Mouse (Mus musculus): ENCODE measurements around the gene Krcc1. TPM values are rescaled to one million over a fixed set of nuclear protein-coding genes. Genes with fewer than 3 reads are reported as not detected.
"Not testable (repeated sequence)": the region's sequence is repeated elsewhere in the genome, so short reads cannot be mapped to it uniquely, and the experiment has no call there.

Gene Krcc1
- polyA plus RNA-seq, 1 experiment: 20.7 TPM

DNA sequence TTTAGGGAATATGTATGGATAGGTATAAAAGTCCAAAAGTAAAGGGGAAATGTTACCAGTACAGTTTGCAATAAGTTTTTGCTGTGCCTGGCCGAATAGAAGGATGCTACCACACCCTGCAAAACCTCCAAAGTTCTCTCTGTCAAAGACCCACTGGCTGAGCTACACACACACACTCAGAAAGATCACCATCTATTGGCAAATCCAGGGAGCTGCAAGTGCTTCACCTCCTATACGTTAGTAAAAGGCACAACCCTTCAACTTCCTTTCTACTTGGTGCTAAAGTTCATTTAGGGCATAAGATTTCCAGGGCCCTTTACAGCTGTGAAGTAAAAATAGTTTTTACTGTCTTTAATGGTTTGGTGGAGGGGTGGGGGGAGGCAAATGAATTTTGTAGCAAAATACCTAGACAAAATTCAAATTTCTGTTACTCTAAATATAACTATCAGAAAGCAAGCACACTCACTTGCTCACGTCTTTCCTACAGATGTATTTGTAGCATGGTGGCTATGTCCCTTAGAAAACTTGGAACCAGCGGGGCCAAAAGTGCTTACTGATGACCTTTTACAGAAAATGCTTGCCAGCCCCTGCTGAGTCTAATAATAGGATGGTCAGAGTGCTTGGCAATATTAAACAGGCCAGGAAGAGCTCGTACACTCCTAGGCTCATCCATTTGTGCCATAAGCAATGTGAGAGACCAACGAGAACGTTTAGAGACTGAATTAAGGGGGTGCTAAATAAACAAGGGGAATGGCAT lies 2.4 kb upstream of the Krcc1 start:
- no peak for TF ChIP-seq POLR2A (IDR thresholded peaks at IDR 0.05; ENCODE audit: borderline replicate concordance, control insufficient read depth, low read depth, low read length)
- no peak for TF ChIP-seq CTCF (IDR thresholded peaks at IDR 0.05; ENCODE audit: control insufficient read depth, insufficient read depth, low read length)
- WGBS: 58% methylated on average over 7 of the region's 7 CpGs
- Histone ChIP-seq H3K4me3 (replicated peaks; ENCODE audit: control insufficient read depth, low read depth, low read length) (no peak overlapping the region), H3K27ac (ENCODE audit: control insufficient read depth, insufficient read depth, low read depth, low read length, poor library complexity) (no peak overlapping the region), H3K4me1 (ENCODE audit: control insufficient read depth, insufficient read depth, low read length) (no peaks in the 10 kb centered on the region; the same call in 1 of the 2 replicates)

DNA sequence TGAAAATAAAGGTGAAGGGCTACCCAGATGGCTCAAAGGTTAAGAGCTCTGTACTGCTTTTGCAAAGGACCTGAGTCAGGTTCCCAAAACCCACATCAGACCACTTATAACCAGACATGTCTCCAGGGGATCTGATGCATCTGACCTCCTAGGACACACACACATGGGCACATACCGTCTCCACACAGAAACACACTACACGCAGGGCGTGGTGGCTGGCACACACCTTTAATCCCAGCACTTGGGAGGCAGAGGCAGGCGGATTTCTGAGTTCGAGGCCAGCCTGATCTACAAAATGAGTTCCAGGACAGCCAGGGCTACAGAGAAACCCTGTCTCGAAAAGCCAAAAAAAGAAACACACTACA lies 1.8 kb upstream of the Krcc1 start:
- not testable (repeated sequence) for H3K4me1 ChIP-seq (ENCODE audit: control insufficient read depth, insufficient read depth, low read length); H3K4me3 ChIP-seq (replicated peaks; ENCODE audit: control insufficient read depth, low read depth, low read length); H3K27ac ChIP-seq (ENCODE audit: control insufficient read depth, insufficient read depth, low read depth, low read length, poor library complexity)
- 81% methylated on average over 6 of the region's 6 CpGs for WGBS

GRCm38 (mm10) chr6:71270301-71271056 lies 998 bp upstream of the Krcc1 start:
- 23% methylated on average over 14 of the region's 14 CpGs for WGBS
- TF ChIP-seq CTCF (IDR thresholded peaks at IDR 0.05; ENCODE audit: control insufficient read depth, insufficient read depth, low read length) (no peak), POLR2A (IDR thresholded peaks at IDR 0.05; ENCODE audit: borderline replicate concordance, control insufficient read depth, low read depth, low read length) (no peak)
- H3K27ac ChIP-seq (ENCODE audit: control insufficient read depth, insufficient read depth, low read depth, low read length, poor library complexity): peak overlapping the region; percentile 54
- H3K4me1 ChIP-seq (ENCODE audit: control insufficient read depth, insufficient read depth, low read length): no peaks in the 10 kb centered on the region; the same call in 1 of the 2 replicates
- peak overlapping the region; percentile 58 for H3K4me3 ChIP-seq (replicated peaks; ENCODE audit: control insufficient read depth, low read depth, low read length)

DNA sequence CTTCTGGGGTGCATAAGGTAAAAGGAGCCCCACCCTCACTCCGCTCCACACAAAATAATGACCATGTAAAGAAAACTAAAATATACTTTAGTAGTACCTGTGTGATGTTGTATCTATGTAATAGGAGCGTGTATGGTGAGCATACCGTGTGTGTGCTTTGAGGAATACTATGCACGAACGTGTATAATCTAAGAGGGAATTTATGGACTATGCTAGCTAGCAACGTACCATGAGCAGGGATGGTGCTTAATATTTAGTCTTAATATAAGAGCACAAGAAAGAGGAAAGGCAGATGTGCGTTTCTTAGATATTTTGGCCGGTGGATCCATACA lies 454 bp upstream of the Krcc1 start:
- H3K4me1 ChIP-seq (ENCODE audit: control insufficient read depth, insufficient read depth, low read length): no peaks in the 10 kb centered on the region; the same call in 1 of the 2 replicates
- TF ChIP-seq CTCF (IDR thresholded peaks at IDR 0.05; ENCODE audit: control insufficient read depth, insufficient read depth, low read length) (no peak), POLR2A (IDR thresholded peaks at IDR 0.05; ENCODE audit: borderline replicate concordance, control insufficient read depth, low read depth, low read length) (no peak)
- peak overlapping the region; percentile 60 for H3K4me3 ChIP-seq (replicated peaks; ENCODE audit: control insufficient read depth, low read depth, low read length)
- WGBS: 4% methylated on average over 8 of the region's 8 CpGs
- peak overlapping the region; percentile 54 for H3K27ac ChIP-seq (ENCODE audit: control insufficient read depth, insufficient read depth, low read depth, low read length, poor library complexity)

- no peaks in the 10 kb centered on the region; the same call in 1 of the 2 replicates for H3K4me1 ChIP-seq (ENCODE audit: control insufficient read depth, insufficient read depth, low read length)
- H3K27ac ChIP-seq (ENCODE audit: control insufficient read depth, insufficient read depth, low read depth, low read length, poor library complexity): peak overlapping the region; percentile 95
- 1% methylated on average over 11 of the region's 11 CpGs for WGBS
- TF ChIP-seq POLR2A (IDR thresholded peaks at IDR 0.05; ENCODE audit: borderline replicate concordance, control insufficient read depth, low read depth, low read length) (no peak), CTCF (IDR thresholded peaks at IDR 0.05; ENCODE audit: control insufficient read depth, insufficient read depth, low read length) (no peak)
- H3K4me3 ChIP-seq (replicated peaks; ENCODE audit: control insufficient read depth, low read depth, low read length): peak overlapping the region; percentile 70
These were observed 852 bp downstream of the Krcc1 start for GRCm38 (mm10) chr6:71272316-71272741.

- Histone ChIP-seq H3K4me1 (ENCODE audit: control insufficient read depth, insufficient read depth, low read length) (no peaks in the 10 kb centered on the region; the same call in 1 of the 2 replicates), H3K27ac (ENCODE audit: control insufficient read depth, insufficient read depth, low read depth, low read length, poor library complexity) (no peak overlapping the region), H3K4me3 (replicated peaks; ENCODE audit: control insufficient read depth, low read depth, low read length) (no peak overlapping the region)
- TF ChIP-seq POLR2A (IDR thresholded peaks at IDR 0.05; ENCODE audit: borderline replicate concordance, control insufficient read depth, low read depth, low read length) (no peak), CTCF (IDR thresholded peaks at IDR 0.05; ENCODE audit: control insufficient read depth, insufficient read depth, low read length) (no peak)
- WGBS: 84% methylated on average over 1 of the region's 1 CpGs
These were observed 2.2 kb downstream of the Krcc1 start for GRCm38 (mm10) chr6:71273715-71274114.

DNA sequence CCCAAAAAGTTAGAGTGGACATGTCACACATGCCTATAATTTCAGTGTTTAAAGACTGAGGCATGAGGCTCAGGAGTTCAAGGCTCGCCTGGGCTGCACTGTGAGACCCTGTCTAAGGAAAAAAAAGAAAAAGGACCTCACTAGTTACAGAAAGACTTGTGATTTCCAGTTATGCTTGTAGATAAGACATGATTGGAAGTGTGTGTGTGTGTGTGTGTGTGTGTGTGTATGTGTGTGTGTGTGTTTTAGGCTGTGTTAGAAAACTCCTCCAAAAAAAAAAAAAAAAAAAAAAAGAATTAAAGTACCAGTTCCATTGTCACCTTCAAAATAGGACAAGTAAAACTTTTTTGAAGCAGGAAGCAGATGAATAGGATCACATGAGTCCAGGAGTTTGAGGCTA lies 3.1 kb downstream of the Krcc1 start:
- WGBS: 75% methylated on average over 1 of the region's 1 CpGs
- no peak for TF ChIP-seq POLR2A (IDR thresholded peaks at IDR 0.05; ENCODE audit: borderline replicate concordance, control insufficient read depth, low read depth, low read length)
- no peak for TF ChIP-seq CTCF (IDR thresholded peaks at IDR 0.05; ENCODE audit: control insufficient read depth, insufficient read depth, low read length)
- Histone ChIP-seq H3K27ac (ENCODE audit: control insufficient read depth, insufficient read depth, low read depth, low read length, poor library complexity) (no peak overlapping the region), H3K4me3 (replicated peaks; ENCODE audit: control insufficient read depth, low read depth, low read length) (no peak overlapping the region), H3K4me1 (ENCODE audit: control insufficient read depth, insufficient read depth, low read length) (no peaks in the 10 kb centered on the region; the same call in 1 of the 2 replicates)

DNA sequence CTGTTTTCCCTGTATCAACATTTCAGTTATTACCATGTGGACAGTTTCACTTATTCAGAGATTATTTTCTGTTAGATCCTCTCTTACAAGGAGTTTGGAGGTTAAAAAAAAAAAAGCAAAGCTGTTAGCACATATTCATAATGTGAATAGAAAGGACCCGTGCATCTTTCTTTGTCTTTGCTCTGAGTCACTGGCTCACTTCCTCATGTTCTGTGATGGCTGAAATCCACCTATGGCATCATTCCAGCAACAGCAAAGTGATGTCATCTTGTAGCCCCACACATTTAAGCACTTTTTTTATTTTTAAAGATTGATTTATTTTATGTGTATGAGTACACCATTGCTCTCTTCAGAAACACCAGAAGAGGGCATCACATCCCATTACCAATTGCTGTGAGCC lies 7.9 kb downstream of the Krcc1 start:
- H3K27ac ChIP-seq (ENCODE audit: control insufficient read depth, insufficient read depth, low read depth, low read length, poor library complexity): no peak overlapping the region
- no peak overlapping the region for H3K4me3 ChIP-seq (replicated peaks; ENCODE audit: control insufficient read depth, low read depth, low read length)
- WGBS: 12% methylated on average over 1 of the region's 1 CpGs
- TF ChIP-seq CTCF (IDR thresholded peaks at IDR 0.05; ENCODE audit: control insufficient read depth, insufficient read depth, low read length): no peak
- TF ChIP-seq POLR2A (IDR thresholded peaks at IDR 0.05; ENCODE audit: borderline replicate concordance, control insufficient read depth, low read depth, low read length): no peak
- H3K4me1 ChIP-seq (ENCODE audit: control insufficient read depth, insufficient read depth, low read length): no peaks in the 10 kb centered on the region
